Mouse (Mus musculus) lung, postnatal 0 days (tissue): ENCODE measurements around the gene Polr1d.

Source experiments
- CTCF ChIP-seq: IDR thresholded peaks from 2 replicates; pipeline ENCODE4 v1.5.1; 2016; ENCODE audit warnings: antibody characterized with exemption, mild to moderate bottlenecking
- EP300 ChIP-seq: IDR thresholded peaks from 2 replicates; pipeline ENCODE4 v1.6.1; 2016; ENCODE audit warnings: antibody characterized with exemption, mild to moderate bottlenecking, control low read depth

DNA sequence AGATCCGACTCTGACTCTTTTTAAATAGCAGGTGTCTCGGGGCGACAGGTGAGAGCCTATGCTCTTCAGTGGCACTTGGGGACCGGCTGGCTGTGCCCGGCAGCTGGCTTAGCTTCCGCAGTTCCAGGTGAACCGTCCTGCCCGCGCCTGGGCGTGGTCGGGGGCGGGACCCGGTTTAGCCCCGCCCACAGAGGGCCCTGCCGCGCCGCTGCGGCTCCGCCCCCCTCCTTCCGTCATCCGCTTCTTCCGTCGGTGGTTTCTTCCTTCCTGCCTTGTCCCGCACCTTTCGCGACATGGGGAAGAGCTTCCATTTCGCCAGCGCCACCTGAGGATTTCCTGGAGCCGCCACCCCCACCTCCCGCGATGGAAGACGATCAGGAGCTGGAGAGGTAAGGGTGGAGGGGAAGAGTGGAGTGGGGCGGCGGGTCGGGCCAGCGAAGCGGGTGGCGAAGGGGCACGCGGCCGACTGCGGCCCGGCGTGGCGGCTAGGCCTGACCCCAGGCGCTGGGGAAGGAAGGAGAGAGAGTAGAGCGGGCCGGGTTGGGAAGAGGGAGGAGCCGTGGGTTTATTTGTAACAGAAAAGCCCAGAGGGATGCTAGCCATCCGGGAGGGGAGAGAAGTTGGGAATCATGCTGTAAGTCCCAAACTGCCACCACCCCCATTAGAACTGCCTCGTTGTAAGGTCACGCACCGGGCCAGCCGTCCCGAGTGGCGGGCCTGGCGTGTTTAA lies 620 bp downstream of the Polr1d start:
- no peak for TF ChIP-seq EP300
- TF ChIP-seq CTCF: peak; percentile 1; the same call in 1 of the 2 replicates
